Mouse (Mus musculus): ENCODE results near the gene 4632433K11Rik. TPM values are rescaled to one million over a fixed set of nuclear protein-coding genes. Genes with fewer than 3 reads are reported as not detected.

4632433K11Rik gene
- polyA plus RNA-seq, 1 experiment = not detected

DNA sequence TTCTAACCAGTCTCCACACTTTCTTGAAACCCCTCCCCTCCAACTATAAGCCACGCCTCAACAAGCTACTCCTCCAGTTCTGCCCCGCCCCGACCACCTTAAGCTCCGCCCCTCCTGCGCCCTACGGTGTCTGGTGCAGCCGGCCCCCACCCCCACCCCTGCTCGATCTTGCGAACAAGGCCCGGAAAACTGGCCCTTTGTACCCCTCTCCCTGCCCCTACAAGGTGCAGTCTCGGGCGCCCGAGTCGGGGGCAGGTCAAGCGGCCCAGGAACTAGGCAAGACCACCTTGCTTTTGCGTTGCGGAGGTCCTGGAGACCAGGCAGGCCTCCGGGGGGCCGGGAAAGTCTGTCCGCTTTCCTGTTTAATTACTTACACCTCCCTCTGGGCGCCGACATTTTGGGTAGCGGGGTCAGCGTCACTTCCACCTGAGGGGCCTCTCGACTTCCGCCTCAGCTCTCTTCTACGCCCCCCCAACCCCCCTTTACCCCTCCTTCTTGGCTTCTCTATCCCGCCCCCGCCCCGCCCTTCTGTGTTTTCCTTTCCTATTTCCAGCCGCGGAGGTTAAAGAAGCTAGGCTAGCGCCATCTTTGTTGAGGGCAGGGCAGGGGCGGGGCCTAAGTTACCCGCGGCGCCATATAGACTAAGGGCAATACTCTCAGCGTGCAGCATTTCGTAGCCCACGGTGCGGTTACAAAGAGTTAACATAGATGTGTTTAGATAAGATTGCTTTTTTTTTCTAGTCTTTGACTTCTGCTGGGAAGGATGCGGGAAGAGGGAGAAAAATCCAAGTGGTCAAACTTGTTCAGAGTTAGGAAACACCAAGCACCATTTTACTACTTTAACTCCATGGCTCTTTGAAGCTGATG lies 19.4 kb upstream of the 4632433K11Rik start, which contains the start of the genes Zfp524 and Fiz1:
Zfp524 (plus strand) TSS at position 165 of the 867 bp plus-strand sequence.
Fiz1 (minus strand) TSS at position 447 of the 867 bp plus-strand sequence.
- peaks cover 31% of the 10 kb centered on the region for H3K36me3 ChIP-seq (ENCODE audit: control insufficient read depth, insufficient read depth, low read length)
- H3K27me3 ChIP-seq (ENCODE audit: control insufficient read depth, insufficient read depth, low read length) = no peaks in the 10 kb centered on the region; the same call in 1 of the 2 replicates
- peak; percentile 97 for DNase-seq
- peak within 1 kb of the TSS; percentile 79 for H3K4me3 ChIP-seq (ENCODE audit: control insufficient read depth, insufficient read depth, low read length)
- H3K27ac ChIP-seq (ENCODE audit: control insufficient read depth, insufficient read depth, low read length) = peak within 1 kb of the TSS; percentile 96
- TF ChIP-seq POLR2A (IDR thresholded peaks at IDR 0.05; ENCODE audit: control insufficient read depth, extremely low read depth, insufficient read depth, low read length, poor library complexity) = peak; percentile 47; the same call in 1 of the 2 replicates
- TF ChIP-seq CTCF (IDR thresholded peaks at IDR 0.05; ENCODE audit: borderline replicate concordance, control insufficient read depth, extremely low read depth, insufficient read depth, low read length, poor library complexity) = peak; percentile 13; the same call in 1 of the 2 replicates
- H3K4me1 ChIP-seq (replicated peaks; ENCODE audit: control insufficient read depth, insufficient read depth, low read length) = 0 out of 2 replicates have a peak, but pooled peaks cover under 1% of the 10 kb centered on the region
- WGBS = under 1% methylated on average over 42 of the region's 42 CpGs

DNA sequence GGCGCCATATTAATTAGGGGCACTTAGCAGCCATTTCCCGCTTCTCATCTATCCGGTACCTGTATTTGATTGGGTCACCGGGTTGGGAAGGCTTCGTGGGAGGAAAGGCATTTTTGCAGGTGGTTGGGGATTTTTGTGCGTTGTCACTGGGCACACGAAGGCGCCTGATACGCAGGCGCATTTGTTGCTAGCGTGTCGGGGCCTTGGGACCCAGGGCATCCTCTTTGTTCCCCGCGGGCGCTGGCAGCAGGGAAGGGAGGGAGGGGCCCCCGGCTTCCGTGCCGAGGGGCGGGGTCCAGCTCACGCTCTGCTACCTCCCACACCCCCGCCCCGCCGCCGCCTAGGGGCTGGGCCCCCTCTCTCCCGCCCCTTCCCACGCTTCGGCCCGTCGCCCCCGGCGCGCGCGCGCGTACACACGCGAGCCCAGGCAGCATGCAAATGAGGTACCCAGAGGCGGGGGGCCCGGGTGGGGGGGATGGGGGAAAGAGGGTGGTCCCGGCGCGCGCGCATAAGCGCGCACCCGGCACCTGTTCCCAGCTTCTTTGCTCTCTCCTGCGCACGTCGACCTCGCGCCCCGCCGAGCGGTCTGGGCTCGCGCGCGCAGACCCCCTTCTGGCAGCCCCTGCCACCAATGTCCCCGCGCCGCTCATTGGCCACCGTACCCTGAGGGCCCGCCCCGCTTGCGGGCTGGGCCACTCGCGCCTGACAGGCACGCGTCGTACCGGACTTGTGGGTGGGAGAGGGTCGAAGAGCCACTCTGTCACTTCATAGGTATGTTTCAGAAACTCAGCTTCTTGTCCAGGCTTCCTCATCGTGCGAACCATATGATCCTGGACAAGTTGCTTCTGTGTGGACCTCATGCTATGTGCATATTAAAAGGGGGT lies 18.6 kb upstream of the 4632433K11Rik start, which contains the start of gene Gm44973:
Gm44973 (plus strand) TSS at position 379 of the 884 bp plus-strand sequence.
- Histone ChIP-seq H3K27me3 (ENCODE audit: control insufficient read depth, insufficient read depth, low read length) (no peaks in the 10 kb centered on the region), H3K27ac (ENCODE audit: control insufficient read depth, insufficient read depth, low read length) (peak within 1 kb of the TSS; percentile 96), H3K36me3 (ENCODE audit: control insufficient read depth, insufficient read depth, low read length) (peaks cover 23% of the 10 kb centered on the region), H3K4me3 (ENCODE audit: control insufficient read depth, insufficient read depth, low read length) (peak within 1 kb of the TSS; percentile 79), H3K4me1 (replicated peaks; ENCODE audit: control insufficient read depth, insufficient read depth, low read length) (peaks cover 2% of the 10 kb centered on the region; the same call in 1 of the 2 replicates)
- WGBS = under 1% methylated on average over 74 of the region's 76 CpGs
- peak; percentile 95 for DNase-seq
- 0 out of 2 replicates have a peak, but pooled peaks have one; percentile 13 for TF ChIP-seq CTCF (IDR thresholded peaks at IDR 0.05; ENCODE audit: borderline replicate concordance, control insufficient read depth, extremely low read depth, insufficient read depth, low read length, poor library complexity)
- peak; percentile 34; the same call in 1 of the 2 replicates for TF ChIP-seq POLR2A (IDR thresholded peaks at IDR 0.05; ENCODE audit: control insufficient read depth, extremely low read depth, insufficient read depth, low read length, poor library complexity)

DNA sequence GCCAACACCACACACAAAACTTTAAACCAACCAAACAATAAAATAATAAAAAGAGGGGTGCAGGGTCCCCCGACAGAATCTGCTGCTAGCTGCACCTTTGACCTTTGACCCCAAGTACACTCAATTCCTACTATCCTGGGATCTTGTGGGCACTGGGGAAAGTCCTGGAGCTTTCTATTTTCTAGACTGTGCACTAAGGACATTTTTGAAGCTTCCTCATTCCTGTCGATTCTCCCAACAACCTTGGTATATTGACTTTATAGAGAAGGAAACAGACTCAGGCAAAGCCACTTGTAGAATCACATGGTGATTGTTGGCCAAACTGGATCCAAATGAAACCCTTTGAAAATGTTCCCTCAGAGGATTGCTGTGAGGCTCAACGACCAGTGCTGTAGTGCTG lies 17.9 kb upstream of the 4632433K11Rik start:
- H3K27ac ChIP-seq (ENCODE audit: control insufficient read depth, insufficient read depth, low read length) = peak overlapping the region; percentile 56
- no peaks in the 10 kb centered on the region for H3K27me3 ChIP-seq (ENCODE audit: control insufficient read depth, insufficient read depth, low read length)
- H3K4me3 ChIP-seq (ENCODE audit: control insufficient read depth, insufficient read depth, low read length) = peak overlapping the region; percentile 67; the same call in 1 of the 2 replicates
- H3K4me1 ChIP-seq (replicated peaks; ENCODE audit: control insufficient read depth, insufficient read depth, low read length) = peaks cover 4% of the 10 kb centered on the region
- H3K36me3 ChIP-seq (ENCODE audit: control insufficient read depth, insufficient read depth, low read length) = peaks cover 16% of the 10 kb centered on the region
- 41% methylated on average over 3 of the region's 3 CpGs for WGBS
- no peak for DNase-seq
- TF ChIP-seq CTCF (IDR thresholded peaks at IDR 0.05; ENCODE audit: borderline replicate concordance, control insufficient read depth, extremely low read depth, insufficient read depth, low read length, poor library complexity) = no peak
- no peak for TF ChIP-seq POLR2A (IDR thresholded peaks at IDR 0.05; ENCODE audit: control insufficient read depth, extremely low read depth, insufficient read depth, low read length, poor library complexity)

DNA sequence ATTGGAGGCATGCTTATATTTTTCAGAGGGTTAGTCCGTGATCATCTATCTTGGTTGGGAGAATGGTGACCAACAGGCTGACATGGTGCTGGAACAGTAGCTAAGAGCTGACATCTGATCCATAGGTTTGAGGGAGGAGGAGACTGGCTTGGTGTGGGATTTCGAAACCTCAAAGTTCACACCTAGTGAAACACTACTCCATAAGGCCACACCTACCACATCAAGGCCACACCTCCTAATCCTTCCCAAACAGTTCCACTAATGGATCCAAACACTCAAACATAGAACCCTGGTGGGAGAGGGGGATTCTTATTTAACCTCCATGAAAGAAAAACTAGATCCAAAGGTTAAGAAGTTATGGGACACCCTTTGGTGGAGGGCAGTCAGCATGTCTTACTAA lies 17.0 kb upstream of the 4632433K11Rik start:
- H3K36me3 ChIP-seq (ENCODE audit: control insufficient read depth, insufficient read depth, low read length) = peaks cover 8% of the 10 kb centered on the region
- no peak for TF ChIP-seq CTCF (IDR thresholded peaks at IDR 0.05; ENCODE audit: borderline replicate concordance, control insufficient read depth, extremely low read depth, insufficient read depth, low read length, poor library complexity)
- TF ChIP-seq POLR2A (IDR thresholded peaks at IDR 0.05; ENCODE audit: control insufficient read depth, extremely low read depth, insufficient read depth, low read length, poor library complexity) = no peak
- no peaks in the 10 kb centered on the region for H3K27me3 ChIP-seq (ENCODE audit: control insufficient read depth, insufficient read depth, low read length)
- H3K27ac ChIP-seq (ENCODE audit: control insufficient read depth, insufficient read depth, low read length) = no peak overlapping the region
- DNase-seq = no peak
- no peak overlapping the region for H3K4me3 ChIP-seq (ENCODE audit: control insufficient read depth, insufficient read depth, low read length)
- WGBS = 96% methylated on average over 2 of the region's 2 CpGs
- H3K4me1 ChIP-seq (replicated peaks; ENCODE audit: control insufficient read depth, insufficient read depth, low read length) = peaks cover 10% of the 10 kb centered on the region

DNA sequence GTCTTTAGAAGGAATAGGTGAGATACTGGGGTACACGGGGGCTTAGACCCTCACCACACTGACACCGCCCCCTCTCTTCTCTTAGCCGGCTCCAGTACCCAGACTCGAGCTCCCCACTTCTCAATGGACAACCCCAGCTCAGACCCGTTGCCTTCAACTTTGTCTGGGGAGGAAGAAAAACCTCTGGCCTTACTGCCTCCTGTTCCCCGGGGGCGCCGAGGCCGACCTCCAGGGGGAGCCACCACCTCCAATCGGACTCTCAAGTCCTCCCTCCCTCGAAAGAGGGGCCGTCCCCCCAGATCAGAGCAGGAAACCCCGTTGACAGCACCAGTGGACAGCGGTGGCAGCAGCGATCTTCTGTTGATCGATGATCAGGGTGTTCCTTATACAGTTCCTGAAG lies 16.6 kb upstream of the 4632433K11Rik start:
- H3K4me1 ChIP-seq (replicated peaks; ENCODE audit: control insufficient read depth, insufficient read depth, low read length) = peaks cover 12% of the 10 kb centered on the region
- WGBS = 95% methylated on average over 16 of the region's 16 CpGs

More for the DNA sequence above, 16.6 kb upstream of the 4632433K11Rik start:
- DNase-seq = peak; percentile 40
- no peak for TF ChIP-seq POLR2A (IDR thresholded peaks at IDR 0.05; ENCODE audit: control insufficient read depth, extremely low read depth, insufficient read depth, low read length, poor library complexity)
- no peak for TF ChIP-seq CTCF (IDR thresholded peaks at IDR 0.05; ENCODE audit: borderline replicate concordance, control insufficient read depth, extremely low read depth, insufficient read depth, low read length, poor library complexity)
- no peak overlapping the region for H3K4me3 ChIP-seq (ENCODE audit: control insufficient read depth, insufficient read depth, low read length)
- peaks cover 7% of the 10 kb centered on the region for H3K36me3 ChIP-seq (ENCODE audit: control insufficient read depth, insufficient read depth, low read length)
- no peaks in the 10 kb centered on the region for H3K27me3 ChIP-seq (ENCODE audit: control insufficient read depth, insufficient read depth, low read length)
- no peak overlapping the region for H3K27ac ChIP-seq (ENCODE audit: control insufficient read depth, insufficient read depth, low read length)

All from thymus, adult 2 months (tissue).